ENCODE assay signal across 7 mouse cellular contexts in the genomic region with DNA sequence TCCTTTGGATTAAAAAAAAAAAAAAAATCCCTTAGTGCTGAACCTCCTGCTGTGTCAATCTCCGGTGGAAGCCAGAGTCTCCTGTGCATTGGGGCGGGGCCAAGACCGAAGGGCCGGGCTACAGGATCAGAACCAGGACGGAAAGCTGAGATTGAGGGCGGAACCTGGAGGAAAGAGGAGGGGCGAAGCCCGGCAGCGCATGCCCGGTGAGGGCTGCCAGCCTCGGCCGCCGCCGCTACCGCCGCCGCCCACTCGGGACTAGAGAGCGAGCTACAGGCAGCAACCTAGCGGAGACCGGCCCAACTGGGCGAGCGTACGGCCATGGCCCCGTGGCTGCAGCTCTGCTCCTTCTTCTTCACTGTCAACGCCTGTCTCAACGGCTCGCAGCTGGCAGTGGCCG. TPM values are rescaled to one million over a fixed set of nuclear protein-coding genes. Genes with fewer than 3 reads are reported as not detected.
DNase-seq lines count a peak whose midpoint lies in the region; ATAC-seq and TF ChIP-seq lines count a peak whose summit lies in the region.

Gene Il17rd, plus strand, starts transcription at position 159 of the 400 bp plus-strand sequence.

- no peak within 1 kb of the TSS for H3K27ac ChIP-seq in bone marrow macrophage, adult 2 months (ENCODE audit: insufficient read depth, low read depth, low read length)
- H3K27ac ChIP-seq in embryonic fibroblast, embryonic 13.5 days (ENCODE audit: insufficient read depth, low read length) = 0 out of 2 replicates have a peak within 1 kb of the TSS, but pooled peaks have one; percentile 35
- no peak within 1 kb of the TSS; the same call in 1 of the 2 replicates for H3K27ac ChIP-seq in heart, embryonic 11.5 days (ENCODE audit: low read depth, low read length)
- peak within 1 kb of the TSS; percentile 90 for H3K27ac ChIP-seq in kidney, embryonic 16.5 days (ENCODE audit: low read length)

- H3K4me2 ChIP-seq in heart, embryonic 11.5 days = peak within 1 kb of the TSS; percentile 82
- peak within 1 kb of the TSS; percentile 90 for H3K4me2 ChIP-seq in kidney, embryonic 16.5 days (replicated peaks; ENCODE audit: low read depth, low read length)

- ATAC-seq in heart, embryonic 11.5 days (replicated peaks; ENCODE audit: insufficient number of reproducible peaks, low FRiP score, low TSS enrichment) = peak; percentile 85
- peak; percentile 93 for ATAC-seq in kidney, embryonic 16.5 days (ENCODE audit: low FRiP score, low TSS enrichment)
- peak; percentile 82 for ATAC-seq in monocyte, adult 5-6 weeks (replicated peaks; ENCODE audit: insufficient number of reproducible peaks, low FRiP score, low TSS enrichment, poor library complexity, severe bottlenecking)

- H3K36me3 ChIP-seq in heart, embryonic 11.5 days (ENCODE audit: control insufficient read depth, insufficient read depth, low read length) = no peaks in the 10 kb centered on the region
- no peaks in the 10 kb centered on the region for H3K36me3 ChIP-seq in kidney, embryonic 16.5 days (ENCODE audit: insufficient read depth, low read length)

- H3K9me3 ChIP-seq in heart, embryonic 11.5 days (replicated peaks; ENCODE audit: control insufficient read depth, low read length) = no peaks in the 10 kb centered on the region
- H3K9me3 ChIP-seq in kidney, embryonic 16.5 days (ENCODE audit: low read length) = no peaks in the 10 kb centered on the region

- under 1% methylated on average over 28 of the region's 29 CpGs for WGBS in heart, embryonic 11.5 days (ENCODE audit: insufficient replicate concordance)
- under 1% methylated on average over 29 of the region's 29 CpGs for WGBS in kidney, embryonic 16.5 days

- H3K9ac ChIP-seq in heart, embryonic 11.5 days (ENCODE audit: low read depth, low read length) = peak within 1 kb of the TSS; percentile 74
- H3K9ac ChIP-seq in kidney, embryonic 16.5 days (replicated peaks; ENCODE audit: low read length) = peak within 1 kb of the TSS; percentile 85

- H3K4me1 ChIP-seq in bone marrow macrophage, adult 2 months (ENCODE audit: control insufficient read depth, insufficient read depth, low read length) = no peaks in the 10 kb centered on the region
- H3K4me1 ChIP-seq in embryonic fibroblast, embryonic 13.5 days (ENCODE audit: control insufficient read depth, insufficient read depth, low read length) = peaks cover 2% of the 10 kb centered on the region
- H3K4me1 ChIP-seq in heart, embryonic 11.5 days (ENCODE audit: control insufficient read depth, insufficient read depth, low read length) = peaks cover 5% of the 10 kb centered on the region; the same call in 1 of the 2 replicates
- H3K4me1 ChIP-seq in kidney, embryonic 16.5 days (ENCODE audit: insufficient read depth, low read length) = peaks cover 32% of the 10 kb centered on the region

- TF ChIP-seq POLR2A in bone marrow macrophage, adult 2 months (IDR thresholded peaks at IDR 0.05; ENCODE audit: borderline replicate concordance, low read depth, low read length) = no peak
- peak; percentile 94 for TF ChIP-seq POLR2A in embryonic fibroblast, embryonic 13.5 days (IDR thresholded peaks at IDR 0.05; ENCODE audit: low read depth, low read length)

- DNase-seq in liver = peak; percentile 78
- peak; percentile 76 to 83 for DNase-seq in spleen, postnatal 36 days (ENCODE audit: low spot score in 2 of 2)

- TF ChIP-seq CTCF in bone marrow macrophage, adult 2 months (IDR thresholded peaks at IDR 0.05; ENCODE audit: low read depth, low read length) = no peak
- TF ChIP-seq CTCF in embryonic fibroblast, embryonic 13.5 days (IDR thresholded peaks at IDR 0.05; ENCODE audit: borderline replicate concordance, insufficient read depth, low read length) = no peak

- peak within 1 kb of the TSS; percentile 79 for H3K4me3 ChIP-seq in bone marrow macrophage, adult 2 months (ENCODE audit: insufficient read depth, low read length)
- peak within 1 kb of the TSS; percentile 97 for H3K4me3 ChIP-seq in embryonic fibroblast, embryonic 13.5 days (ENCODE audit: insufficient read depth, low read length)
- peak within 1 kb of the TSS; percentile 77 for H3K4me3 ChIP-seq in heart, embryonic 11.5 days (ENCODE audit: low read depth, low read length)
- H3K4me3 ChIP-seq in kidney, embryonic 16.5 days (ENCODE audit: low read length) = peak within 1 kb of the TSS; percentile 94

- no peaks in the 10 kb centered on the region; the same call in 1 of the 2 replicates for H3K27me3 ChIP-seq in heart, embryonic 11.5 days (ENCODE audit: control insufficient read depth, insufficient read depth, low read length)
- 0 out of 2 replicates have a peak, but pooled peaks cover 2% of the 10 kb centered on the region for H3K27me3 ChIP-seq in kidney, embryonic 16.5 days (ENCODE audit: insufficient read depth, low read length)

RNA-seq across cellular contexts. Expression of gene Il17rd, which starts in this region (rescaled TPM):
- polyA plus RNA-seq in bone marrow macrophage, adult 2 months (2012; ENCODE audit: insufficient read depth, insufficient read length, missing spikeins) = 0.11 and 0.32 TPM in 2 replicates
- polyA plus RNA-seq in embryonic fibroblast, embryonic 13.5 days (2011; ENCODE audit: insufficient read length, low read depth, missing spikeins) = 10.2 and 19.3 TPM in 2 replicates
- polyA plus RNA-seq in heart, embryonic 11.5 days (2014; fragmentation: Nextera tagmentation; extraction: Ambion mirVana) = 1.5 and 2.1 TPM in 2 replicates
- polyA plus RNA-seq in kidney, embryonic 16.5 days (2015; fragmentation: Nextera tagmentation; extraction: Ambion mirVana) = 5.4 and 6.3 TPM in 2 replicates
- 0.29 to 1.1 TPM (median 0.49 TPM) in 3 replicates for total RNA-seq in monocyte, adult 5-6 weeks (2017)

Comparison
In these comparisons a context has a peak if more than half of its experiments do, and no peak if none do; other contexts are left out.
1. H3K27ac ChIP-seq: peak in embryonic fibroblast, embryonic 13.5 days (single experiment) and kidney, embryonic 16.5 days (single experiment); none in bone marrow macrophage, adult 2 months (single experiment) and heart, embryonic 11.5 days (single experiment).
2. Peak in every context shown above with its lines, with median percentiles within 50 percentile points of each other: H3K4me3 ChIP-seq and ATAC-seq.